In genomic region chr11:73107358-73107757, GRCm38 (mm10) we compare ENCODE assay signal across 8 mouse cellular contexts. TPM values are rescaled to one million over a fixed set of nuclear protein-coding genes. Genes with fewer than 3 reads are reported as not detected.
A peak's percentile ranks its signal among the peaks of the same experiment; 100 is the strongest.
DNase-seq lines count a peak whose midpoint lies in the region.

No protein-coding gene starts in this region.

- peak; percentile 48 for DNase-seq in 3T3-L1 (ENCODE audit: low read depth, low spot score)
- DNase-seq in adrenal gland, postnatal 14 days = peak; percentile 64
- DNase-seq in frontal cortex, postnatal 14 days (ENCODE audit: low spot score in 2 of 2) = peak; percentile 49 to 61
- peak; percentile 68 for DNase-seq in heart, postnatal 4 days
- peak; percentile 74 to 80 for DNase-seq in kidney, postnatal 25 days
- DNase-seq in left cerebral cortex, postnatal 10 days (ENCODE audit: extremely low spot score in 1 of 2, low spot score in 2 of 2) = peak; percentile 60
- peak; percentile 65 for DNase-seq in lung, postnatal 36 days
- peak; percentile 51 for DNase-seq in right cerebral cortex, postnatal 4 days

- intact Hi-C loops in left cerebral cortex, postnatal 10 days (cut with DNase I) = loop anchor here (2.0 kb wide), 1 partner anchor 37 kb away; no protein-coding TSS in a partner anchor

RNA-seq across cellular contexts. Expression of gene Itgae, which starts 17.0 kb away (rescaled TPM):
- total RNA-seq in adrenal gland, postnatal 14 days (2021) = 0.30 and 1.7 TPM in 2 replicates
- under 1 TPM; 0.18 to 0.21 TPM for total RNA-seq in heart, postnatal 4 days (2021)
- total RNA-seq in left cerebral cortex, postnatal 10 days (2021) = under 1 TPM; 0.19 to 0.22 TPM

RNA-seq across cellular contexts. Expression of gene Haspin, which starts 30.7 kb away (rescaled TPM):
- 2.6 and 3.2 TPM in 2 replicates for total RNA-seq in adrenal gland, postnatal 14 days (2021)
- 1 to 10 TPM; 6.0 to 7.1 TPM for total RNA-seq in heart, postnatal 4 days (2021)
- total RNA-seq in left cerebral cortex, postnatal 10 days (2021) = under 1 TPM; 0.75 to 0.92 TPM

RNA-seq across cellular contexts. Expression of gene P2rx5, which starts 52.9 kb away (rescaled TPM):
- total RNA-seq in adrenal gland, postnatal 14 days (2021) = 12.7 and 14.2 TPM in 2 replicates
- 1 to 10 TPM; 3.9 to 5.0 TPM for total RNA-seq in heart, postnatal 4 days (2021)
- under 1 TPM; 0.32 to 0.54 TPM for total RNA-seq in left cerebral cortex, postnatal 10 days (2021)

RNA-seq across cellular contexts. Expression of gene Ncbp3, which starts 59.8 kb away (rescaled TPM):
- 9.2 and 10.9 TPM in 2 replicates for total RNA-seq in adrenal gland, postnatal 14 days (2021)
- total RNA-seq in heart, postnatal 4 days (2021) = 10 to 100 TPM; 12.0 to 12.2 TPM
- 1 to 10 TPM; 8.3 to 9.1 TPM for total RNA-seq in left cerebral cortex, postnatal 10 days (2021)

Comparison
In these comparisons a context has a peak if more than half of its experiments do, and no peak if none do; other contexts are left out.
1. Peak in every context shown above with its lines: DNase-seq.